Mouse (Mus musculus) hindbrain, embryonic 12.5 days (tissue): ENCODE results near the gene En2. TPM values are rescaled to one million over a fixed set of nuclear protein-coding genes. Genes with fewer than 3 reads are reported as not detected.

Experiments
- ATAC-seq: fragments of 200-750 bp; cut with Nextera tagmentation; 2 replicates; pipeline ENCODE4 v1.8.0; 2017; ENCODE audit warnings: moderate TSS enrichment; ENCODE audit not compliant: low FRiP score
- H3K27ac ChIP-seq: fragments of 300-500 bp; sonication (generic); 2 replicates; pipeline ENCODE4 v1.5.1; 2016; ENCODE audit warnings: mild to moderate bottlenecking
- H3K27me3 ChIP-seq: fragments of 300-500 bp; sonication (generic); 2 replicates; pipeline ENCODE4 v1.6.1; 2016; ENCODE audit warnings: mild to moderate bottlenecking
- H3K36me3 ChIP-seq: fragments of 300-500 bp; sonication (generic); 2 replicates; pipeline ENCODE4 v1.6.1; 2016; ENCODE audit warnings: mild to moderate bottlenecking
- H3K4me1 ChIP-seq: fragments of 300-500 bp; sonication (generic); 2 replicates; pipeline ENCODE4 v1.6.1; 2016
- H3K4me2 ChIP-seq: fragments of 300-500 bp; sonication (generic); replicated peaks from 2 replicates; pipeline ENCODE4 v1.6.1; 2016; ENCODE audit warnings: mild to moderate bottlenecking
- H3K4me3 ChIP-seq: fragments of 300-500 bp; sonication (generic); 2 replicates; pipeline ENCODE4 v1.5.1; 2016; ENCODE audit warnings: mild to moderate bottlenecking
- H3K9ac ChIP-seq: fragments of 300-500 bp; sonication (generic); 2 replicates; pipeline ENCODE4 v1.6.1; 2016; ENCODE audit warnings: mild to moderate bottlenecking, moderate library complexity
- H3K9me3 ChIP-seq: fragments of 300-500 bp; sonication (generic); replicated peaks from 2 replicates; pipeline ENCODE4 v1.6.1; 2016; ENCODE audit warnings: mild to moderate bottlenecking
- WGBS: fragments of 180-500 bp; shearing (Covaris S2); methylation state at CpG from one replicate; pipeline ENCODE4 v1.1.7; 2016; 5-methylcytosine and 5-hydroxymethylcytosine counted together
- polyA plus RNA-seq: library from polyadenylated mRNA; unstranded; fragments of >200 nt; fragmentation: Nextera tagmentation; extraction: Ambion mirVana; gene quantifications from 2 replicates; pipeline ENCODE4 v1.2.1, GENCODE M21; 2016

Gene En2
- polyA plus RNA-seq, 1 experiment from 2014 or later = 0.66 TPM

- no peaks in the 10 kb centered on the region for H3K4me1 ChIP-seq
- no peak overlapping the region for H3K9ac ChIP-seq
- no peaks in the 10 kb centered on the region for H3K36me3 ChIP-seq
- 0 out of 2 replicates have a peak, but pooled peaks cover 4% of the 10 kb centered on the region for H3K27me3 ChIP-seq
- no peak overlapping the region for H3K4me3 ChIP-seq
- 83% methylated on average over 1 of the region's 1 CpGs for WGBS
- no peaks in the 10 kb centered on the region for H3K9me3 ChIP-seq
- no peak overlapping the region for H3K4me2 ChIP-seq
- H3K27ac ChIP-seq = no peak overlapping the region
- ATAC-seq = no peak
Measured at GRCm38 (mm10) chr5:28219596-28219995, 54.1 kb downstream of the En2 start.

Other genes with a start within 250 kb of the En2 start
- gene Insig1, start 94.3 kb upstream of the En2 start, polyA plus RNA-seq = 95.6 and 101 TPM in 2 replicates
- gene Cnpy1, start 80.1 kb downstream of the En2 start, polyA plus RNA-seq = 50.6 and 69.9 TPM in 2 replicates
- gene Rbm33, start 151.4 kb downstream of the En2 start, polyA plus RNA-seq = 24.5 and 25.9 TPM in 2 replicates